Mouse (Mus musculus) midbrain, embryonic 10.5 days (tissue): ENCODE data around the gene Ston2. TPM values are rescaled to one million over a fixed set of nuclear protein-coding genes. Genes with fewer than 3 reads are reported as not detected.
"Not testable (repeated sequence)": the region's sequence is repeated elsewhere in the genome, so short reads cannot be mapped to it uniquely, and the experiment has no call there.

Source experiments
- DNase-seq: peaks from one replicate; pipeline ENCODE4 v3.0.0-alpha.2; 2017; ENCODE audit warnings: low spot score
- H3K27ac ChIP-seq: fragments of 300-500 bp; sonication (generic); replicated peaks from 2 replicates; pipeline ENCODE4 v1.5.1; 2016; ENCODE audit warnings: mild to moderate bottlenecking
- H3K27me3 ChIP-seq: fragments of 300-500 bp; sonication (generic); 2 replicates; pipeline ENCODE4 v1.6.1; 2016; ENCODE audit warnings: low read depth, mild to moderate bottlenecking; ENCODE audit not compliant: poor library complexity, severe bottlenecking
- H3K36me3 ChIP-seq: fragments of 300-500 bp; sonication (generic); 2 replicates; pipeline ENCODE4 v1.6.1; 2016; ENCODE audit warnings: mild to moderate bottlenecking, moderate library complexity
- H3K4me1 ChIP-seq: fragments of 300-500 bp; sonication (generic); 2 replicates; pipeline ENCODE4 v1.6.1; 2016
- H3K4me3 ChIP-seq: fragments of 300-500 bp; sonication (generic); 2 replicates; pipeline ENCODE4 v1.5.1; 2016; ENCODE audit warnings: mild to moderate bottlenecking, moderate library complexity
- H3K9me3 ChIP-seq: fragments of 300-500 bp; sonication (generic); replicated peaks from 2 replicates; pipeline ENCODE4 v1.6.1; 2016; ENCODE audit warnings: mild to moderate bottlenecking
- WGBS: fragments of 180-500 bp; shearing (Covaris S2); methylation state at CpG from one replicate; pipeline ENCODE4 v1.1.7; 2016; 5-methylcytosine and 5-hydroxymethylcytosine counted together
- polyA plus RNA-seq: library from polyadenylated mRNA; unstranded; fragments of >200 nt; fragmentation: Nextera tagmentation; extraction: Ambion mirVana; gene quantifications from 2 replicates; pipeline ENCODE4 v1.2.1, GENCODE M21; 2016

Ston2 gene
- polyA plus RNA-seq, 1 experiment from 2014 or later = 9.9 TPM

DNA sequence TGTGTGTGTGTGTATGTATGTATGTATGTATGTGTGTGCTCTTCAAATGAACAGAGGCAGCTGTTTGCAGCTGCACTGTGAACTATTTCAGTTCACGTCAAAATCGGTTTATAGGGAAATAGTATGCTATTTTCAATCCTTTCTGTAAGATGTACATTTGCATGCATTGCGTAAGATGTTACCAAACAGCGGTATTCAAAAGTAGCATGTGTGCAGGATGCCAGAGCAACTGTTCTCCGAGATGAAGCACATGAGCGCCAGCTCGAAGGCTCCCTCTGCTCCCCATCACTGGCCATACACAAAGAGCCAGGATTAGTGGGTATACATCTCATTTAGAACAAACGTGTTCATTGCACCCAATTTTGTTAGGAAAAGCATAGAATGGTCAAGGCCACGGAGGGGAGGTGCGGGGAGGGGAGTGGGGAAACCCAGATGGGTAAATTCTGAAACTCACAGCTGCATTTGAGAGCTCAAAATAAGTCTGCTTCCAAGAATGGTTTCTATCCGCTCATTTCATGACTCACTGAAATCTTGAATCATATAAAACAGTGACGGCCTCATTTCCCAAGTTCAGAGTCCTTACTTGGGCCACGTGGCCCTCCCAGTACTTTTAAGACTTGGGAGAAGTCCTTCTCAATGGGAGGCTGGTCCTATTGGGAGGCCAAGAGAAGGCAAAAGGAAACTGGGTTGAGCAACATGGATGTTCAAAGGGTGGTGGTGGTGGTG lies 15.2 kb upstream of the Ston2 start:
- no peak for DNase-seq
- no peaks in the 10 kb centered on the region for H3K27me3 ChIP-seq
- WGBS = 82% methylated on average over 13 of the region's 13 CpGs
- no peak overlapping the region for H3K4me3 ChIP-seq
- no peaks in the 10 kb centered on the region for H3K9me3 ChIP-seq
- H3K4me1 ChIP-seq = 0 out of 2 replicates have a peak, but pooled peaks cover 3% of the 10 kb centered on the region
- peaks cover 16% of the 10 kb centered on the region for H3K36me3 ChIP-seq
- no peak overlapping the region for H3K27ac ChIP-seq

DNA sequence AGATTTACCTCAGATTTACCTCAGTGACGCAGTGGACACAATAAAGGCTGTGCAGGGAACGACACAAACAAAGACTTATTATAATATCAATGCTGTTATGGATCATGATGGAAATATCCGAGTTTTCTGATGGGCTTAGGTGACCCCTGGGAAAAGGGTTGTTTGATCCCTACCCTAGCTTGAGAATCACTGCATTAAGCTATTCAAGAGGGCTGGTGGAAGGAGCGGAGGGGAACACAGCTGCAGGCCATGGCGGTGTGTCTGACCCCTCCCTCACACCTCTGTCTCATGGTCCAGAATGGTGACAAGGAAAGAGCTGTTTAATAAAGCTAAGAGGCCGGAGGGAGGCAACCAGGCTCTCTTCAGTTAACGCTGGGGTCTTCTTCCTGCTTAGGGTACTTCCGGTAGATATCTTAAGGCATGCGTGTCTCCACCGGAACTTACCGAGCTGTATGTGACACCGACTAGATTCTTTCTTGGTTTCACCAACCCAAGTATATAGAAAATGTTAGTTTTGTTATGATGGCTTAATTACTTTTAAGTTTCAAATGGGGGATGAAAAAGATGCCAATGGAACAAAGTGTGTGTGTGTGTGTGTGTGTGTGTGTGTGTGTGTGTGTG lies 14.5 kb upstream of the Ston2 start:
- Histone ChIP-seq H3K4me1 (0 out of 2 replicates have a peak, but pooled peaks cover 3% of the 10 kb centered on the region), H3K27me3 (no peaks in the 10 kb centered on the region), H3K4me3 (no peak overlapping the region), H3K36me3 (peaks cover 10% of the 10 kb centered on the region), H3K27ac (no peak overlapping the region), H3K9me3 (no peaks in the 10 kb centered on the region)
- 91% methylated on average over 12 of the region's 12 CpGs for WGBS
- DNase-seq = no peak

DNA sequence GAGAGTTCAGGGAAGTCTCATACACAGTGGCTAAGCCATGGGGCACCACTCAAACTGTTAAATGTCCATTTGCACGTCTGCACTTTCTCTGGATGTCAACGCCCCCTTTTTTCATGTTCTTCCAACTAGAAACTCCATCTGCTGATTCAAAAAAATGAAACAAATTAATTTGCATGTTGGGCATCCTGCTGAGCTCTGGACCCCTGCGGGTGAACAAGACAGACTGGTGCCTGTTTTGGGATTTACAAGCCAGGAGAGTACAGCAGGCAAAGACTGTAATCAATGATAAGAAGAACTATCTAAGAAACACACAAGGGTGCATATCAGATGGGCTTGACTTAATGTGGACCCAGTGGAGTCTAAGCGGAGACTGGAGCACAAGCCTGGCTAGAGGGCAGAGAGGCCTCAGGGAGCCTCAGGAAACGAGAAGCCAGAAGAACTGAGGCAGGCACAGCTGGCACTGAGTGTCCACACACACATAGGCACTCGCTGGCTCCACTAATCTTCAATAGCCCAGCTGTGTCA lies 12.7 kb upstream of the Ston2 start:
- H3K27ac ChIP-seq = no peak overlapping the region
- no peaks in the 10 kb centered on the region for H3K36me3 ChIP-seq
- no peak overlapping the region for H3K4me3 ChIP-seq
- DNase-seq = no peak
- 0 out of 2 replicates have a peak, but pooled peaks cover 3% of the 10 kb centered on the region for H3K4me1 ChIP-seq
- no peaks in the 10 kb centered on the region for H3K9me3 ChIP-seq
- WGBS = 84% methylated on average over 6 of the region's 6 CpGs
- H3K27me3 ChIP-seq = no peaks in the 10 kb centered on the region

DNA sequence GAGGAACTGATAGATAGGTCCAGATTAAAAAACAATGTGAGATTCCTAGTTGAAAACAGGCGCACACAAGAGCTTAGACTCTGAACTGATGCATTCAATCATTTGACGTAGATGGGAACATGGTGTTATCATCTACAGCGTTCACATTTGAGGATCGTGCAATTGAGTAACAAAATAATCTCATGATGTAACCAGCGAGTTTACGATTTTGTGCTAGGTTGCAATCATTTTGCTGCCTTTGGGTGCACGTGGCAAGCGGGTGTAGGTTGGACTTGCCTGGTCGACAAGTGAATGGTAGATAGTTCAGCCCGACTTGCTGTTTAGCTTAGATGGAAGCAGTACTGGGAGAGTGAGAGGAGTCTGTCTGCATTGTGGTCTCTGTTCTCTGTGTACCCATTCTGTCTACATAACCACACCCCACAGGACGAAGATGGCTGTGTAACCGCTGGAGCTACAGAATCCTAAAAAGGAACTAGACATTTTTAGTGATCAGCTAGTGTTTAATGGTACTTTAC lies 11.7 kb upstream of the Ston2 start:
- Histone ChIP-seq H3K4me3 (no peak overlapping the region), H3K27ac (no peak overlapping the region), H3K27me3 (no peaks in the 10 kb centered on the region), H3K4me1 (0 out of 2 replicates have a peak, but pooled peaks cover 3% of the 10 kb centered on the region), H3K36me3 (no peaks in the 10 kb centered on the region), H3K9me3 (no peaks in the 10 kb centered on the region)
- no peak for DNase-seq
- 80% methylated on average over 12 of the region's 12 CpGs for WGBS

GRCm38 (mm10) chr12:91799379-91799773 lies 11.2 kb upstream of the Ston2 start:
- 22% methylated on average over 6 of the region's 6 CpGs for WGBS
- DNase-seq = no peak
- no peaks in the 10 kb centered on the region for H3K27me3 ChIP-seq

DNA sequence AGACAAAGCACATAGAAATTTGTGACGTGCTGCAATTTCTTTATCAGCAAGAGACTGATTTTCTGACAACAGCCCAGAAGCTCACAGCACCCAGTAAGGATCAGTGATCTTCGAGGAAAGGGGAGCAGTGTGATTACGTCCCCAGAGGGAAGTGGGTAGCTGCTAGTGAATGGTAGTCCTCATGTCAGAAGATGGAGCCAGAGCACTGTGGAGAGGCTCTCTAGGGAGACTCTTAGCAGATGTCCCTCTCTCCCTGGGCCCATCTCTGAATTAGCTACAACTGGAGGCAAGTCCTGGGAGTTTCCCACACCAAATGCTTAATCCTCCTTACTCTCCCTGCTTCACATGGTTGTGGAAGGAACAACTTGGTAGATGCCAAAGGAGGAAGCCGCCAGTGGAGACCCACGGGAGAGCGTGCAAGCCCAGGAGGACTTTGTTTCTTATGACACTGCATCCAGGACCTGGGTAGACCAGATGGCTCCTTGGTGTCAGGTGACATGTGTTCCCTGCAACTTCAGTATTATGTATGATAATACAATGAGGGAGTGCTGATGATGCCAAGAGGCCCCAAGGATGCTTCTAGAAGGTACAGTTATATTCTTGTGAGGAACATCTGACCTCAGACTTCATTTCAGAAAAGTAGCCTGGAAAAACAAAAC lies 10.7 kb upstream of the Ston2 start:
- H3K27me3 ChIP-seq = no peaks in the 10 kb centered on the region
- H3K36me3 ChIP-seq = no peaks in the 10 kb centered on the region
- peak; percentile 19 for DNase-seq
- no peak overlapping the region for H3K27ac ChIP-seq
- H3K4me1 ChIP-seq = 0 out of 2 replicates have a peak, but pooled peaks cover 3% of the 10 kb centered on the region
- H3K4me3 ChIP-seq = no peak overlapping the region
- H3K9me3 ChIP-seq = no peaks in the 10 kb centered on the region
- WGBS = 78% methylated on average over 6 of the region's 6 CpGs

More at GRCm38 (mm10) chr12:91799379-91799773, 11.2 kb upstream of the Ston2 start:
- Histone ChIP-seq H3K4me1 (0 out of 2 replicates have a peak, but pooled peaks cover 3% of the 10 kb centered on the region), H3K36me3 (no peaks in the 10 kb centered on the region), H3K4me3 (no peak overlapping the region), H3K9me3 (no peaks in the 10 kb centered on the region), H3K27ac (no peak overlapping the region)

- Histone ChIP-seq H3K4me1 (no peaks in the 10 kb centered on the region), H3K36me3 (no peaks in the 10 kb centered on the region), H3K9me3 (no peaks in the 10 kb centered on the region), H3K27ac (no peak overlapping the region), H3K27me3 (no peaks in the 10 kb centered on the region), H3K4me3 (no peak overlapping the region)
- no peak for DNase-seq
- 83% methylated on average over 4 of the region's 4 CpGs for WGBS
These were observed 8.6 kb upstream of the Ston2 start for GRCm38 (mm10) chr12:91796774-91797173.

GRCm38 (mm10) chr12:91793266-91793665 lies 5.1 kb upstream of the Ston2 start:
- H3K27ac ChIP-seq = no peak overlapping the region
- H3K9me3 ChIP-seq = no peaks in the 10 kb centered on the region
- WGBS = 77% methylated on average over 8 of the region's 8 CpGs
- H3K36me3 ChIP-seq = no peaks in the 10 kb centered on the region
- H3K27me3 ChIP-seq = no peaks in the 10 kb centered on the region
- no peak overlapping the region for H3K4me3 ChIP-seq
- no peak for DNase-seq
- H3K4me1 ChIP-seq = no peaks in the 10 kb centered on the region

DNA sequence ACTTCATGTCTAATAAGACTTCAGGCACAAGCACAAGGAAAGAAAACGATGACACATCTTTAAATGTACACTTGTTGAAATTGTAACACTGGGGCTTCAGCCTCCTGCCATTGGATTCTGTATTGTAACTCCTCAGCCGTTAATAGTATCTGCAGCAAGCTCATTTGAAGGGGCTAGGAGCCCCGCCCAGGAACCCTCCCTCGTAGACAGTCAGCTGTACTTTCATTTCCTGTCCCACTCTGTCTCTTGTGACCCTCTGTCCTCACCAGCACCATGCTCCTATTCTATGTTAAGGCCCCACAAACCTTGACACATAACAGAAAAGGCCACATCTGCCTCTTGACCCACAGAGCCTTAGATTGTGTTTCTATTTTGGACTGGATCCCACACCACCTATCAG lies 3.6 kb upstream of the Ston2 start:
- H3K4me3 ChIP-seq = no peak overlapping the region
- H3K27me3 ChIP-seq = no peaks in the 10 kb centered on the region
- WGBS = 84% methylated on average over 4 of the region's 4 CpGs
- H3K4me1 ChIP-seq = no peaks in the 10 kb centered on the region
- no peaks in the 10 kb centered on the region for H3K9me3 ChIP-seq
- no peak overlapping the region for H3K27ac ChIP-seq
- DNase-seq = no peak
- no peaks in the 10 kb centered on the region for H3K36me3 ChIP-seq

DNA sequence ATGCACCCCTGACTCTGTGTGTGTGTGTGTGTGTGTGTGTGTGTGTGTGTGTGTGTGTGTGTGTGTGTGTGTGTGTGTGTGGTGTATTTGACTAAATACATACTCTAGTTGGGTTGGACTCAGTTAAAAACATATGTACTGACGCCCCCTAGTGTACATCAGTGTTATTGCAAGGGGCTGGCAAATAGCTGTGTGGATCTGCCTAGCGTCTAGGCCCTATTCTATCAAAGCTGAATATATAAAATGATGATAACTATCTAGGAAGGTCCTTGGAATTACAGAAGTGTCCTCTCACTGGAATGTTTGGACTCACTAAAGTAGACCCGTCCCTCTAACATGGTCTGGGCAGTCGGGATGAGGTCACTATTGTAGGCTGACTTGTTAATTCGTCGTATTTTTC lies 1.6 kb upstream of the Ston2 start:
- Histone ChIP-seq H3K4me3 (no peak overlapping the region), H3K4me1 (no peaks in the 10 kb centered on the region), H3K9me3 (no peaks in the 10 kb centered on the region), H3K36me3 (no peaks in the 10 kb centered on the region), H3K27me3 (no peaks in the 10 kb centered on the region), H3K27ac (no peak overlapping the region)
- peak; percentile 62 for DNase-seq
- 55% methylated on average over 6 of the region's 6 CpGs for WGBS

DNA sequence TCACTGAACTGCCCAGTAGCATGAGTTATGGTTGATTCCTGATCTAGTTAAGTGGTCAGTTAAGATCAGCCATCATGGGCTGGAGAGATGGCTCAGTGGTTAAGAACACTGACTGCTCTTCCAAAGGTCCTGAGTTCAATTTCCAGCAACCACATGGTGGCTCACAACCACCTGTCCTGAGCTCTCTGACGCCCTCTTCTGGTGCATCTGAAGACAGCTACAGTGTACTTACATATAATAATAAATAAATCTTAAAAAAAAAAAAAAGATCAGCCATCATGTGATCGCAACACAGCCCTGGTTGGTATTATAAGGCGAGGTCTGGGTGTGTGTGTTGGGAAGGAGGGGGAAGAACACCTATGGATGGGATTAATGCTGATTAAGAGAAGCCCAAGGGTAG lies 259 bp upstream of the Ston2 start:
- H3K27me3 ChIP-seq, H3K36me3 ChIP-seq, DNase-seq, H3K9me3 ChIP-seq, H3K4me1 ChIP-seq, H3K27ac ChIP-seq, H3K4me3 ChIP-seq: not testable (repeated sequence)
- 60% methylated on average over 3 of the region's 3 CpGs for WGBS

GRCm38 (mm10) chr12:91786355-91786754 lies 1.8 kb downstream of the Ston2 start:
- H3K36me3 ChIP-seq = no peaks in the 10 kb centered on the region
- DNase-seq = no peak
- no peak overlapping the region for H3K27ac ChIP-seq
- no peaks in the 10 kb centered on the region for H3K9me3 ChIP-seq
- WGBS = 69% methylated on average over 10 of the region's 10 CpGs
- H3K27me3 ChIP-seq = no peaks in the 10 kb centered on the region
- H3K4me1 ChIP-seq = no peaks in the 10 kb centered on the region
- no peak overlapping the region for H3K4me3 ChIP-seq
